Mouse (Mus musculus): ENCODE data around the gene Vti1a. TPM values are rescaled to one million over a fixed set of nuclear protein-coding genes. Genes with fewer than 3 reads are reported as not detected.

Vti1a gene
- polyA plus RNA-seq, 1 experiment from 2014 or later = 26.4 TPM

DNA sequence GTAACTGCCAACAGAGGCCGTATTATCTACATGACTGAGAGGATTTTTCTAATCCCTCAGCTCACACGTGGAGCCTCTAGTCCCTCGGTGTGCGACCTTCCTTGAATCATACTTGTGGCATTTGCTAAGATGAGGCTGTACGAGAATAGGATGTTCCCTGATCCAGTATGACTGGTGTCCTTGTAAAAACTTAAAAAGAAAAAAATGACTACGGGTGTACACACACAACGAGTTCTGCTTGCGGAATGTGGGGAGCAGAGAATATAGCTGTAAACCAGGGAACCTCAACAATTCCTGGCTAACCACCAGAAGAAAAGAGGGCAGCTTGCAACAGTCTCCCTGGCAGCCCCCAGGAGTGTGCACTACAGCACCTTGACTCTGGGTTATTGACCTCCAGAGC is 300.8 kb downstream of the Vti1a start:
- 79% methylated on average over 8 of the region's 8 CpGs for WGBS
- H3K4me1 ChIP-seq (replicated peaks; ENCODE audit: control insufficient read depth, insufficient read depth, low read length) = no peaks in the 10 kb centered on the region; the same call in 1 of the 2 replicates
- ATAC-seq (replicated peaks; ENCODE audit: low FRiP score) (no peak), DNase-seq (ENCODE audit: low spot score) (no peak)
- H3K27ac ChIP-seq (ENCODE audit: low read depth, low read length) = no peak overlapping the region
- H3K36me3 ChIP-seq (ENCODE audit: control insufficient read depth, insufficient read depth, low read length) = no peaks in the 10 kb centered on the region
- no peaks in the 10 kb centered on the region for H3K9me3 ChIP-seq (ENCODE audit: control insufficient read depth, low read length)
- H3K4me2 ChIP-seq = no peak overlapping the region
- no peak overlapping the region for H3K4me3 ChIP-seq (ENCODE audit: low read depth, low read length)
- H3K27me3 ChIP-seq (replicated peaks; ENCODE audit: control insufficient read depth, insufficient read depth, low read length) = no peaks in the 10 kb centered on the region
- no peak overlapping the region for H3K9ac ChIP-seq (ENCODE audit: low read depth, low read length)

DNA sequence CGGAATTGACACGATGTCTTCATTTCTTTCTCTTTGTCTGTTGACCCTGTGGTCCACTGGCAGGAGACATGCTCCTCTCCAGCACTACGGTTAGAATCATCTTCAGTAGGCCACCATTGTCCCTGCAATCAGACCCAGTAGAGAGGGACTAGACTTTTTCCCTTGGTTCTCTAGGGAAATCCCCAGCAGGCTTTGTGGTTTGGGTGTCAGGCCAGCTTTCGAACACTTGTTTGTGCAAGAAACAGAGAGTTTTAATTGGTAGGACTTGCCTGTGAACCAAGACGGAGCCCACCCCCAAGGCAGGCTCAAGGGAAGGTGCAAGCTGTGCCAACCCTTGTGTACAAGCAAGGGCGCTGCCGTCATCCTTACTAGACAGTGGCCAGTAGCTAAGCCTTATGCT is 302.5 kb downstream of the Vti1a start:
- Histone ChIP-seq H3K9me3 (ENCODE audit: control insufficient read depth, low read length) (no peaks in the 10 kb centered on the region), H3K36me3 (ENCODE audit: control insufficient read depth, insufficient read depth, low read length) (no peaks in the 10 kb centered on the region), H3K4me2 (no peak overlapping the region), H3K4me3 (ENCODE audit: low read depth, low read length) (no peak overlapping the region), H3K9ac (ENCODE audit: low read depth, low read length) (no peak overlapping the region), H3K27ac (ENCODE audit: low read depth, low read length) (no peak overlapping the region), H3K27me3 (replicated peaks; ENCODE audit: control insufficient read depth, insufficient read depth, low read length) (no peaks in the 10 kb centered on the region), H3K4me1 (replicated peaks; ENCODE audit: control insufficient read depth, insufficient read depth, low read length) (no peaks in the 10 kb centered on the region; the same call in 1 of the 2 replicates)
- 86% methylated on average over 7 of the region's 7 CpGs for WGBS
- no peak for DNase-seq (ENCODE audit: low spot score)
- no peak for ATAC-seq (replicated peaks; ENCODE audit: low FRiP score)

DNA sequence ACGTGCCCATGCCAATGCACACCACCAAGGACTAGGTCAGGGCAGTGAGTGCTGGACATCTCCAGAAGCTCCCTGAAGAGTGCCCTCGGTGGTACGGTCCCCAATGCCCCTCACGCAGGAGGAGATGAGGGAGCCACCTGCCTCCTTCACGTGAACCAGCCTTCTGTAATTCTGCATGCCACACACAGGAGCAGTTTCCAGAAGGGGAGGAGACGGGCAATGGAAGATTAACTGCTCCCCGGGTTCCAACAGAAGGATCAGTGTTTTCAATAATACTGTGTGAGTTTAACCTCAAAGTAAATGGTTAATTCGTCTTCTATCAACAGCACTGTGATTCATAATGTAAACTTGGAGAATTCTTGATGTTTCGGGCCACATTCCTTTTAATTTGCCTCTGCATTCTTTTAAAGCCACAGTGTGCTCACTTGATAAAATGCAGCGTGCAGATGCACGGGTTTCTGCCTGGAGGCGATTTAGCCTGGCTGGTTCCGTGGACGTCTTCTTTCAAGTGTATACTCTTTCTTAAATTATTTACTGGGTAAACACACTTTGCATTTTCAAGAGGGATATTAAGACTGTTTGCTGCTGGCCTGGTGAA is 304.4 kb downstream of the Vti1a start:
- no peaks in the 10 kb centered on the region for H3K9me3 ChIP-seq (ENCODE audit: control insufficient read depth, low read length)
- H3K4me3 ChIP-seq (ENCODE audit: low read depth, low read length) = no peak overlapping the region
- H3K4me1 ChIP-seq (replicated peaks; ENCODE audit: control insufficient read depth, insufficient read depth, low read length) = no peaks in the 10 kb centered on the region; the same call in 1 of the 2 replicates
- H3K27me3 ChIP-seq (replicated peaks; ENCODE audit: control insufficient read depth, insufficient read depth, low read length) = no peaks in the 10 kb centered on the region
- 66% methylated on average over 14 of the region's 14 CpGs for WGBS
- ATAC-seq (replicated peaks; ENCODE audit: low FRiP score) = no peak
- no peak overlapping the region for H3K9ac ChIP-seq (ENCODE audit: low read depth, low read length)
- no peak for DNase-seq (ENCODE audit: low spot score)
- no peak overlapping the region for H3K4me2 ChIP-seq
- no peak overlapping the region for H3K27ac ChIP-seq (ENCODE audit: low read depth, low read length)
- no peaks in the 10 kb centered on the region for H3K36me3 ChIP-seq (ENCODE audit: control insufficient read depth, insufficient read depth, low read length)

DNA sequence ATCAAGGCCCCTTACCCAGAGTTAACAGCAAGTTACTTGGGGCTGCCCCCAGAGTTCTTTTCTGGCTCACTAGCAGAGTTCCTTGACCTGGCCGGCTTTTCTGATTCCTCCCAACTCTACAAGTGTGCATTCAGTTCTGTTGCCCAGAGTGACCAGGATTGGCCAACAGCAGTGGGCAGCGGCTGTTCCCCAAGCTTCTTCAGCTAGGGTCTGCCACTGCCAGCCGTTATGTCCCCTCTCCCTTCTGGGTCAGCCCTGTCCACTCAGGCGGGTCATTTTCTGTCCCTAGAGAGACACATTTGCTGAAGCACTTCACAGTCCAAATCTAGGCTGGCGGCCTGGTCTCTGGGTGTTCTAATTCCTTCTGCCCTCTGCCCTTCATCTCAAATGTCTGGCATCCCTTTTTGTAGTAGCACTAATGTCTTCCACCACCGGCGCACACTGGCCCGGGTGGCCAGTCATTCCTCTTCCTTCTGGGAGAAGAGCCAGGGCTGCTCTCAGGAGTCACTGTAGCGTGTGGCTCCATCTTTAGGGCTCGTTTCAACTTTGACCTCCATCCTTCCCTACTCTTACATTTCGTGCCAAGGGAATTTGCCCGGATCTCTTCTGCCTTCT is 305.0 kb downstream of the Vti1a start:
- DNase-seq (ENCODE audit: low spot score) (no peak), ATAC-seq (replicated peaks; ENCODE audit: low FRiP score) (no peak)
- Histone ChIP-seq H3K4me1 (replicated peaks; ENCODE audit: control insufficient read depth, insufficient read depth, low read length) (no peaks in the 10 kb centered on the region; the same call in 1 of the 2 replicates), H3K9me3 (ENCODE audit: control insufficient read depth, low read length) (no peaks in the 10 kb centered on the region), H3K9ac (ENCODE audit: low read depth, low read length) (no peak overlapping the region), H3K4me3 (ENCODE audit: low read depth, low read length) (no peak overlapping the region), H3K36me3 (ENCODE audit: control insufficient read depth, insufficient read depth, low read length) (no peaks in the 10 kb centered on the region), H3K27ac (ENCODE audit: low read depth, low read length) (no peak overlapping the region), H3K4me2 (no peak overlapping the region), H3K27me3 (replicated peaks; ENCODE audit: control insufficient read depth, insufficient read depth, low read length) (no peaks in the 10 kb centered on the region)
- WGBS = 80% methylated on average over 12 of the region's 12 CpGs

DNA sequence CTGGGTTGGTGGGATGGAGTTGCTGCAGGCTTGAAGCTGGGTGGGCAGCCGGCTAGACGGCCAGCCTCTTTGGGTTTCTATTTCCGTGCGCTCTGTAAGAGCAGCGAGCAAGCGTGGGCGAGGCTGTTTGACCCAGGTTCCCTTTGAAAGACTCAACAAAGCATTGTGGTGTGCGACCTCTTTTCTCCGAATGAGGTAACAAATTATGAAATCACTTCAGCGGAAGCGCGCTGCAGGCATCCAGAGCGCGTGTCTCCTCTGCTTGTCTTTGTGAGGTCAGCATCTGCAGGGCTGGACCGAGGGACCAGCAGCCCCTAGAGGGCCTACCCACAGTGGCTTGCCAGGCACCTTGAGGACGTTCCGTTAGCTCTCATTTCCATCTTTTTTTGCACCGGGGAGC is 306.7 kb downstream of the Vti1a start:
- Histone ChIP-seq H3K4me1 (replicated peaks; ENCODE audit: control insufficient read depth, insufficient read depth, low read length) (no peaks in the 10 kb centered on the region; the same call in 1 of the 2 replicates), H3K4me3 (ENCODE audit: low read depth, low read length) (no peak overlapping the region), H3K36me3 (ENCODE audit: control insufficient read depth, insufficient read depth, low read length) (no peaks in the 10 kb centered on the region), H3K27ac (ENCODE audit: low read depth, low read length) (no peak overlapping the region), H3K9me3 (ENCODE audit: control insufficient read depth, low read length) (no peaks in the 10 kb centered on the region), H3K27me3 (replicated peaks; ENCODE audit: control insufficient read depth, insufficient read depth, low read length) (no peaks in the 10 kb centered on the region), H3K9ac (ENCODE audit: low read depth, low read length) (no peak overlapping the region), H3K4me2 (no peak overlapping the region)
- 81% methylated on average over 18 of the region's 18 CpGs for WGBS
- ATAC-seq (replicated peaks; ENCODE audit: low FRiP score) (no peak), DNase-seq (ENCODE audit: low spot score) (no peak)

DNA sequence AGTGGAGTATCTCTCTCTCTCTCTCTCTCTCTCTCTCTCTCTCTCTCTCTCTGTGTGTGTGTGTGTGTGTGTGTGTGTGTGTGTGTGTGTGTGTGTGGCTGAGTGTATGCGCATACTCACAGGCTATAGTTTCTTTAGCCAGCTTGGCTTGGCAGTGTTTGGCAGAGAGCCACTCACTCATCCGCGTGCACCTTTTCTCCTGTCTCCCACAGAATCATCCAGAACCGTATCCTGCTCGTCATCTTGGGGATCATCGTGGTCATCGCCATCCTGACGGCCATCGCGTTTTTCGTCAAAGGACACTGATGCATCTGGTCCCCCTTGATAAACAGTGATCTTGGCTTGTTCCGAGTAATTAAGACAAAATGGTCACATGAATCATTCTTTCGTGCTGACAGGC is 307.5 kb downstream of the Vti1a start:
- Histone ChIP-seq H3K4me2 (no peak overlapping the region), H3K4me1 (replicated peaks; ENCODE audit: control insufficient read depth, insufficient read depth, low read length) (no peaks in the 10 kb centered on the region; the same call in 1 of the 2 replicates), H3K9ac (ENCODE audit: low read depth, low read length) (no peak overlapping the region), H3K36me3 (ENCODE audit: control insufficient read depth, insufficient read depth, low read length) (no peaks in the 10 kb centered on the region), H3K4me3 (ENCODE audit: low read depth, low read length) (no peak overlapping the region), H3K27me3 (replicated peaks; ENCODE audit: control insufficient read depth, insufficient read depth, low read length) (no peaks in the 10 kb centered on the region), H3K27ac (ENCODE audit: low read depth, low read length) (no peak overlapping the region), H3K9me3 (ENCODE audit: control insufficient read depth, low read length) (no peaks in the 10 kb centered on the region)
- ATAC-seq (replicated peaks; ENCODE audit: low FRiP score) (no peak), DNase-seq (ENCODE audit: low spot score) (no peak)
- WGBS = 85% methylated on average over 13 of the region's 13 CpGs

DNA sequence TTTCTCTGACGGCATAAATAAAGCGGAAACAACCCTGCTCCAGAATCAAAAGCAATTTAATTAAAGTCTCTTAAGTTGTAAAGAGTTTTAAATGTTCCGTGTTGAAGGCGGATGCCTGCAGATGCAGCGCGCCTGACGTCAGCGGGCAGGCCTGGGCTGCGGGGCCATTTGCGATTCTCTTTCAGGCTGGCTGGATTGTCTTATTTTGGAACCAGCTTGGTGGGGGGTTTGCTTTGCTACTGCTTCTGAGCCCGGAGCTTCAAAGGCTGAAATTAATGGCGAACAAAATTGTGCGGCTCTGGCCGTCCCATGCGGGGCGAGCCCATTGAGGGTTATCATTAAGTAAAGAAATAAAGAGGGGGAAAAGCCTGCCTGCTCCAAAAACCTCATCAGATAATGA is 310.4 kb downstream of the Vti1a start:
- Histone ChIP-seq H3K4me3 (ENCODE audit: low read depth, low read length) (no peak overlapping the region), H3K36me3 (ENCODE audit: control insufficient read depth, insufficient read depth, low read length) (no peaks in the 10 kb centered on the region), H3K4me2 (no peak overlapping the region), H3K27me3 (replicated peaks; ENCODE audit: control insufficient read depth, insufficient read depth, low read length) (peaks cover 3% of the 10 kb centered on the region; the same call in 1 of the 2 replicates), H3K4me1 (replicated peaks; ENCODE audit: control insufficient read depth, insufficient read depth, low read length) (no peaks in the 10 kb centered on the region; the same call in 1 of the 2 replicates), H3K9ac (ENCODE audit: low read depth, low read length) (no peak overlapping the region), H3K27ac (ENCODE audit: low read depth, low read length) (no peak overlapping the region), H3K9me3 (ENCODE audit: control insufficient read depth, low read length) (no peaks in the 10 kb centered on the region)
- ATAC-seq (replicated peaks; ENCODE audit: low FRiP score) (no peak), DNase-seq (ENCODE audit: low spot score) (no peak)
- 82% methylated on average over 16 of the region's 16 CpGs for WGBS

DNA sequence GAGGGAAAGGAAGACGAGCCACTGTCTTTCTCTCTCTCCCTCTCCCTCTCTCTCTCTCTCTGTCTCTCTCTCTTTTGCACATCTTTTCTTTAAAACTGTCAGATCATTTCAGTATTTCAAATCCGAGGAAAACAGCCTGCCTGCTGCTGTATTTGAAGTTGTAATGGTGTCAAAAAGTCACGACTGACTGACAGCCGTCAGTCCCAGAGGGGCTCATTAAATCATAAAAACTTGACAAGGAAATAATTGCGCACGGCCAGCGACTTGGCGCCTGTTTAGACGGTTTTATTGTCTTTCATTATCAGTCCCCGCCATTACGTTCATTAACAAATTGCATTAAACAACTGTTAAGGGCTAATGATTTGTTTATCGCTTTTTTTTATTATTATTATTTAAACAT is 310.9 kb downstream of the Vti1a start:
- Histone ChIP-seq H3K9me3 (ENCODE audit: control insufficient read depth, low read length) (no peaks in the 10 kb centered on the region), H3K9ac (ENCODE audit: low read depth, low read length) (no peak overlapping the region), H3K4me3 (ENCODE audit: low read depth, low read length) (no peak overlapping the region), H3K27ac (ENCODE audit: low read depth, low read length) (no peak overlapping the region), H3K4me2 (no peak overlapping the region), H3K4me1 (replicated peaks; ENCODE audit: control insufficient read depth, insufficient read depth, low read length) (no peaks in the 10 kb centered on the region; the same call in 1 of the 2 replicates), H3K36me3 (ENCODE audit: control insufficient read depth, insufficient read depth, low read length) (no peaks in the 10 kb centered on the region), H3K27me3 (replicated peaks; ENCODE audit: control insufficient read depth, insufficient read depth, low read length) (peaks cover 3% of the 10 kb centered on the region; the same call in 1 of the 2 replicates)
- 83% methylated on average over 12 of the region's 12 CpGs for WGBS
- ATAC-seq (replicated peaks; ENCODE audit: low FRiP score) = no peak
- DNase-seq (ENCODE audit: low spot score) = no peak

DNA sequence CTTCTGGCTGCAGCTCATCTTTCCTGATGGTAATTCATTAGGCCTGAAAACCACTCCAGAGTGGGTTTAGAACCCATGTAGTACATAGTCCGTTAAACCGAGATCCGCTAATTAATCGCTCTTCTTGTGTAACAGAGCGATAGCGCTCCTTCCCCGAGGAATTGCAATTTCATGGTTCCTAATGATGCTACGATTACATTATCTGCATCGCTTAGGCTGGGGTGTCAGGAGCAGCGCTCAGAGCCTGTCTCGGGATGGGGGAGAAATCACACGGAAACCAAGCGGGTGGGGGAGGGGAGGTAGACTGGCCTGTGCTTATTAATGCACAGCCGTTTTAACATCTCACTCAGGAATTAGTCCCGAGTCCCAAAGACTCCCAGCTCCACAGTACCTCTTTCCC is 319.4 kb downstream of the Vti1a start:
- no peak overlapping the region for H3K27ac ChIP-seq (ENCODE audit: low read depth, low read length)
- no peak overlapping the region for H3K4me3 ChIP-seq (ENCODE audit: low read depth, low read length)
- no peaks in the 10 kb centered on the region for H3K9me3 ChIP-seq (ENCODE audit: control insufficient read depth, low read length)
- no peak for DNase-seq (ENCODE audit: low spot score)
- peaks cover 3% of the 10 kb centered on the region; the same call in 1 of the 2 replicates for H3K27me3 ChIP-seq (replicated peaks; ENCODE audit: control insufficient read depth, insufficient read depth, low read length)
- no peak for ATAC-seq (replicated peaks; ENCODE audit: low FRiP score)
- no peak overlapping the region for H3K4me2 ChIP-seq
- no peaks in the 10 kb centered on the region for H3K4me1 ChIP-seq (replicated peaks; ENCODE audit: control insufficient read depth, insufficient read depth, low read length)
- WGBS = 78% methylated on average over 15 of the region's 15 CpGs
- H3K36me3 ChIP-seq (ENCODE audit: control insufficient read depth, insufficient read depth, low read length) = no peaks in the 10 kb centered on the region
- H3K9ac ChIP-seq (ENCODE audit: low read depth, low read length) = no peak overlapping the region
